Mouse (Mus musculus) Patski (cell line): ENCODE data around the gene Psmf1. TPM values are rescaled to one million over a fixed set of nuclear protein-coding genes. Genes with fewer than 3 reads are reported as not detected.
A peak's percentile ranks its signal among the peaks of the same experiment; 100 is the strongest.

Experiments
- ATAC-seq: fragments of 100-300 bp; one replicate; pipeline ENCODE4 v1.8.0; 2021
- CTCF ChIA-PET: fragments of 350-600 bp; sonication (Branson Sonifier 250); formaldehyde crosslinking; loops from one replicate; lab custom pipeline; 2022; ENCODE audit warnings: inconsistent platforms; lab: Charles Lee
- POLR2A ChIA-PET: fragments of 350-600 bp; sonication (Branson Sonifier 250); formaldehyde crosslinking; loops from one replicate; lab custom pipeline; 2022; ENCODE audit warnings: antibody characterized with exemption, inconsistent platforms; lab: Charles Lee
- DNase-seq: peaks from one replicate; pipeline ENCODE4 v3.0.0-alpha.2; 2011; ENCODE audit warnings: low read depth, low spot score
- H3K27me3 ChIP-seq: fragments of 371-371 bp; one replicate; pipeline ENCODE4 v1.5.1; 2021
- CTCF ChIP-seq: fragments of 100-300 bp; IDR thresholded peaks from one replicate; pipeline ENCODE4 v1.5.1; 2021
- in situ Hi-C: fragments of 300-500 bp; cut with MboI; formaldehyde crosslinking; loops from 3 replicates; pipeline ENCODE4 v1.11.1; 2018; ENCODE audit warnings: low pct_unique_long_range_greater_than_20kb, mixed read lengths
- polyA plus RNA-seq: library from polyadenylated mRNA; unstranded; gene quantifications from one replicate; pipeline ENCODE4 v1.2.3, GENCODE M21; 2021

The Psmf1 gene
- polyA plus RNA-seq = 35.1 TPM

DNA sequence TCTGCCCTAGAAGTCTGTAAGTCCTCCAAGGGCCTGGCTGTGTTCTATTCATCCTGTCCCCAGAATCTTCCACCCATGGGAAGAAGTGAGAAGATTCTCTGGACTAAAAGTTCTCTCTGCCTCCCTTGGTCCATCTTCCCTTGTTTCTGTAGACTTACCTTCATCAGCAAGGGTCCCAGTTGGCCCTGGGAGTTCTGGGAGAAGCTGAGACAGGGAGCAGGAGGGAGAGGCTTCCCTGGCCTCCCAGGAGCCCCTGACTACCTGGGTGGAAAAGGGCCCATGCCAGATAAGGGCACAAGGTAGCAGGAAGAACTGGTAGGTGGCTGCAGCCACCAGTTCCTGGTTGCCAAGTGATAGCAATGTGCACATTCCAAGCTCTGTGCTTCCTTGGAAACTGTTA lies at the start of gene Psmf1:
Gene Psmf1 (minus strand): TSS at position 342 of the 400 bp plus-strand sequence.
- no peak for DNase-seq
- TF ChIP-seq CTCF = no peak
- in situ Hi-C loops = no loop called here
- ChIA-PET POLR2A (no interaction called here), CTCF (interaction anchor here (1.1 kb wide), 1 partner anchor 41 kb away, joined by 3 read pairs; no protein-coding TSS in a partner anchor)
- peaks cover 13% of the 10 kb centered on the region for H3K27me3 ChIP-seq
- ATAC-seq = no peak

DNA sequence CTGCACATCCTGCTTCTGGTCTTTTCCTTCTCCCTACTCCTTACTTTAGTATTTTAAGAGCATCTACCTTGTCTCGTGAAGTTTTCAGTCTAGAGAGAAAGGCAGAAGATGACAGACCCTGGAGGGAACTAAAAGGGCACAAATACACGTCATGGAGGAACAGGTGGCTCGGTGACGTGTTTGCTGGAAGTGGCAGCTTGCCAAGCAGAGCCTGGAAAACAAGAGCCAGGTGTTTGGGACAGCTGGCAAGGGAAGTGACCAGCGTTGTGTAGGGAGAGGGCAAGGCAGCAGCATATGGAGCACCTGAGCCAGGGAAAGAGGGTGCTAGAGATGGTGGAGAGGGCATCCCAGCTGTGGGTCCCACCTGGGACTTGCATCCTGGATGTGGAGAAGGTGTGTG lies 47.2 kb upstream of the Psmf1 start:
- in situ Hi-C loops = no loop called here
- ChIA-PET POLR2A (no interaction called here), CTCF (no interaction called here)
- H3K27me3 ChIP-seq = peaks cover 5% of the 10 kb centered on the region
- no peak for TF ChIP-seq CTCF
- ATAC-seq = no peak
- DNase-seq = no peak

DNA sequence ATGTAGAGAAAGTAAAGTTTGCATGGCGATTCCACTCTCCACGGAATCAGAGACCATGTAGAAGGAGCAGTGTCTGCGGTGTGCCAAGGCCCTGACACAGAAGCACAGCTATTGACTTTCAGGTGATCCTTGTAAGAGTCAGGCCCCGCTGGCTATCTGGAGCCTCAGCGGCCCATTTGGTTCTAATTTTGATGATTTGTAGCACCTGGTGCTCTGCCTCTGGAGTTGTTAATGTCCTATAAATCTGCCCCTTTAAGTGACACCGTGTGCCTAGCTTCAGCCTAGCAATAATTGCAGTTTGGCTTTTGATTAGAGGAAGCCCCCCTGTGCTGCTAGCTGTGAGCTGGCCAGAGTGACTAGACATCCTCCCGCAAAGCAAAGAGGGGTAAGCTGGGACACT lies 46.2 kb upstream of the Psmf1 start:
- peaks cover 9% of the 10 kb centered on the region for H3K27me3 ChIP-seq
- TF ChIP-seq CTCF = no peak
- no peak for DNase-seq
- in situ Hi-C loops = no loop called here
- ATAC-seq = no peak
- ChIA-PET CTCF (no interaction called here), POLR2A (no interaction called here)

DNA sequence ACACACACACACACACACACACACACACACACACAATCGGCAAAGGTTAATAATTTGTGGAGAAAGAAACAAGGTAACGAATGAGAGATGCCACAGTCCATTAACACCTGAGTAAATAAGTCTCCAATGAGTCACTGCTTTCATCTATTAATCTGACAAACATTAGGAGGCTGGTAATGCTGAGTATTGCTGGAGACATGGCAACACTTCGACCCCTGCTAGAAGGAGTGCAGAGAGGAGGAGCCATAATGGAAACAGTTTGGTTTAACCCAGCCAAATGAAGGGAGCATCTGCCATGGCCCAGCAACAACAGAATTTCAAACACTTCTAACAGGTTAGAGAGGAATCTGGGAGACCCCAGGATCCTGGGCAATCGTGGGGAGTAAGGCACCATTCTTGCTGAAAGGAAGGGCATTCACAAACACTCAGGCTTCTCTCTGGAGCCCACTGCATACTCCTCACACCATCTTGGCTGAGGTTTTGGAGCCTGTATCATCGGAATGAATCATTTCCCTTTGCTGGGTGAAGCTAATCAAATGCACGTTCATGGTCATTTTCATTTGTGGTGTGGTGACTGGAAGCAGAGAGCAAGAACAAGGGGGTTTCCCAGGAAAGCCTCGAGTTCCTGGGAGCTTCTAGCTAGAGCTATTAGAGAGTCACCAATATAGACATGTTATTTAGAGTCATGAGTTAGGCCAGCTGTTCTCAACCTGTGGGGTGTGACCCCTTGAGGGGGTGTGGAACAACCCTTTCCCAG lies 44.4 kb upstream of the Psmf1 start:
- ChIA-PET CTCF (no interaction called here), POLR2A (no interaction called here)
- no peak for TF ChIP-seq CTCF
- H3K27me3 ChIP-seq = peaks cover 18% of the 10 kb centered on the region
- DNase-seq (no peak), ATAC-seq (peak; percentile 39)
- in situ Hi-C loops = no loop called here

DNA sequence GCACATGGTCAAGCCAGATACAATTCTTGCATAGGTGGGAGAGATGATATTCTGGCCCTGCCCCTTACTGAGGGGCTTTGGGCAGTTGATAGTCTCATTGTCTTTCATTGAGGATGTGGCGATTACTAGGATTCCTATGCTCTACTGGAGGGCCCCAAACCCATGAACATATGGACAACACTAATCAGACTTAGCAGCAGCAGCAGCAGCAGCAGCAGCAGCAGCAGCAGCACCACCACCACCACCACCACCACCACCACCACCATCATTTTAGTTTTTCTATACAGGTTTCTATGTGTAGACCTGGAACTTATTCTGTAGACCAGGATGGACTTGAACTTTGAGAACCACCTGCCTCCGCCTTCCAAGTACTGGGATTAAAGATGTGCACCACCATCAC lies 39.5 kb upstream of the Psmf1 start:
- no peak for DNase-seq
- peaks cover 18% of the 10 kb centered on the region for H3K27me3 ChIP-seq
- ATAC-seq = no peak
- in situ Hi-C loops = no loop called here
- ChIA-PET POLR2A (no interaction called here), CTCF (no interaction called here)
- TF ChIP-seq CTCF = no peak

DNA sequence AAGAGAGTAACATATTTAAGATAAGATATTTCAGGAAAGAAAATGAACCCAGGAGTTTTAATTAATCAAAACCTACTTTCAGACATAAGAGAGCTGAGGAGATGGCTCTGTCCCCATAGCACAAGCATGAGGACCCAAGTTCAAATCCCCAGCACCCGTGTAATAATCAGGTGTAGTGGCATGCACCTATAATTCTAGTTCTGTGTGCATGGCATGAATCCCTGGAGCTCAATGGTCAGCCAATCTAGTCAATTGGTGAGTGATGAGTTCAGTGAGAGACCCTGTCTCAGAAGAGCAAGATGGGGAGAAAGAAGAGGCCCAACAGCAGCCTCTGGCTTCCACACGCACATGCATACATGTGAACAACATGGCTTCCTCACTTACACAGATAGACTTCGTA lies 33.4 kb upstream of the Psmf1 start:
- TF ChIP-seq CTCF = no peak
- POLR2A ChIA-PET = no interaction called here
- in situ Hi-C loops = no loop called here
- H3K27me3 ChIP-seq = peaks cover 24% of the 10 kb centered on the region
- CTCF ChIA-PET = no interaction called here
- DNase-seq (no peak), ATAC-seq (no peak)

DNA sequence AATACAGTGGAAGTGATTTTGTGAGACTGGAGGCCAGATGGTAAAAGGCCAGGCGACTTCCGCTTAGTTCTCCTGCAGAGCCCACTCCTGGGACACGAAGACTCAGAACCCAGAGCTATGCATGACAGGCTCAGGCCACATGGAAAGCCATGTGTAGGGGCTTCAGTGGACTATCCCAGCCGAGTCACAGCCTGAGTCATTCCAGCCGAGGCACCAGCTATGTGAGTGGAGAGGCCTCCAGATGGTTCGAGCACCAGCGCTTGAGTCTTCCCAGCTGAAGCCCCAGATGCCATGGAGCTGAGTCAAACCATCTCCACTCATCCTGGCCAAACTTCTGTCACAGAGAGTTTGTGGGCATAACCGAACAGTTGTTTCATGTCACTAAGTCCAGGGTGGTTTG lies 29.5 kb upstream of the Psmf1 start:
- peaks cover 24% of the 10 kb centered on the region for H3K27me3 ChIP-seq
- no peak for TF ChIP-seq CTCF
- CTCF ChIA-PET = no interaction called here
- DNase-seq (no peak), ATAC-seq (no peak)
- in situ Hi-C loops = loop anchor here (25.0 kb wide), 1 partner anchor 239 kb away; no protein-coding TSS in a partner anchor
- POLR2A ChIA-PET = no interaction called here

DNA sequence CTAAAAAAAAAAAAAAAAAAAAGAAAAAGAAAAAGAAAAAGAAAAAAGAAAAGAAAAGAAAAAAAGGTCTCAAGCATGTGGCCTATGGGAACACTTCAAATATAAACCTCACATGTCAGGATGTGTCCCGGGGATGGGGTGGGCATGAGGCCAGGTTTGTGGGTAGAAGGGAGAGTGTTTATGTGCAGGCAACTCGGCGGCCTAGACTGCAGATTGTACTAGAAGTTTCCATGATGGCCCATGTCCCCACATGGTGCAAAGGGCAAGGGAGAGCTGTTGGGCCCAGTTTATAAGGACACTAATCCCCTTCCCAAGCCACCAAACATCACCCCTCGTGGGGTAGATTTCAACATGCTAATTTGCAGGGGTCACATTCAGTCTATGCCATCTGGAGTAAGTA lies 28.2 kb upstream of the Psmf1 start:
- POLR2A ChIA-PET = no interaction called here
- DNase-seq (no peak), ATAC-seq (no peak)
- in situ Hi-C loops = loop anchor here (25.0 kb wide), 1 partner anchor 240 kb away; no protein-coding TSS in a partner anchor
- H3K27me3 ChIP-seq = peaks cover 24% of the 10 kb centered on the region
- CTCF ChIA-PET = no interaction called here
- no peak for TF ChIP-seq CTCF

DNA sequence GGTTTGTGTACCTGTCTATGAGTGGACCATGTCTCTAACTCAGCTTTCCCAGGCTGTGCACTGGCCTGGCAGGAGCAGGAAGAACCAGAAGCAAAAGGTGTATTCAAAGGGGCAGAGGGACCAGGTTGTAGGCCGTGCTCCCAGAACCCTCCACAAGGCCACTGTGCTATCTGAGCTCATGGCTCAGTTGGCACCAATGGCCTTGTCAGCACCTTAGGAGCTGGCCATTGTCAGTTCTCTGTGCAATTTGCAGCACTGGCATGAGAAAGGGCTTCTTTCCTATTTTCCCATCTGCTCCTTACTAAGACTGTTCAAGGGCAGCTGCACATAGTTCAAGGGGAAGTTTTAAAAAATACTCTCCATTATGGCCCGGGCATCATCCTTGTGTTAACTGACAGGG lies 20.6 kb upstream of the Psmf1 start:
- in situ Hi-C loops = loop anchor here (25.0 kb wide), 1 partner anchor 248 kb away; no protein-coding TSS in a partner anchor
- peaks cover 9% of the 10 kb centered on the region for H3K27me3 ChIP-seq
- no peak for TF ChIP-seq CTCF
- no peak for ATAC-seq
- ChIA-PET CTCF (no interaction called here), POLR2A (no interaction called here)
- no peak for DNase-seq

DNA sequence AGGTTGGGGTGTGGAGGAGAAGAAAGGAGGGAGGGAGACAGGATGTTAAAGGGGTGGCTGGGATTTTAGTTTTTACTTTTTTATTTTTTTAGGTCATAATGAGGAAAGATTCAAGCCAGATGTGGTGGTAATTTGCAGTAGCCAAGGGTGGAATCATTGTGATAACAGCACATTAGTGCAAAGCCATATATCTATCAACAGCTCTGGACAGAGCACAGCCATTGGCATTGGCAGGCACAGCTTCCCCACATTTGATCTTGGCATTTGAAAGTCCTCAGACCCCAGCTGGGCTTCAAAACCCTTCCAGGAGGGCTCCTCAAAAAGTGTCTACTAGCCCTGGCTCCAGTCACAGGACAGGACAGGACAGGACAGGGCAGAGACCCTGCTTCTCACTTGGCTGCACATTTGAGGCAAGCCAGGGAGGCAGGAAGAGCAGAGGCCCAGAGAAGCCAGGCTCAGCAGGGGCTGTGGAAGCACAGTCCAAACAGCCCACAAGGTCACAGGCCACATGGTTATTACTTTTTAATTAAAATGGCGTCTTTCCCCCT lies 14.9 kb upstream of the Psmf1 start:
- no peak for TF ChIP-seq CTCF
- POLR2A ChIA-PET = no interaction called here
- in situ Hi-C loops = loop anchor here (25.0 kb wide), 1 partner anchor 253 kb away; no protein-coding TSS in a partner anchor
- CTCF ChIA-PET = no interaction called here
- DNase-seq (no peak), ATAC-seq (no peak)
- peaks cover 20% of the 10 kb centered on the region for H3K27me3 ChIP-seq

DNA sequence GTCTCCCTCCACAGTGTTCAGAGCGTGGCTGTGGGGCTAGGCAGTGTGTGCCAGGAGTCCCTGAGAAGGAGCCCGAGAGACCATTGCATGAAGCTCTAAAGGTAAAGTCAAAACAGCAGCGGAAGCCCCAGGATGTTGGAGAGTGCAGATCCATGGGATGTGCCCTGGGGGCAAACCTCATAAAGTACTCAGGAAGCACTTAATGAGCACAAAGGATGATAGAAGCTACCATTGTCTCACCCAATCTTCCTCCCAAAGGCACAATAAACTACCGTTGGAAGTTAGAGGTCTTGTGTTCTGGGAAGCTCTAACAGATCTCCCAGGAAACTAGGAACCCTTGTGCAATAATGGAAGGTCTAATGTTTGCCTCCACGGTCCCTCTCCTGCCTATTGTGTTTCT lies 13.5 kb upstream of the Psmf1 start:
- DNase-seq = no peak
- H3K27me3 ChIP-seq = peaks cover 27% of the 10 kb centered on the region
- POLR2A ChIA-PET = no interaction called here
- in situ Hi-C loops = loop anchor here (25.0 kb wide), 1 partner anchor 255 kb away; no protein-coding TSS in a partner anchor
- no peak for ATAC-seq
- no peak for TF ChIP-seq CTCF
- CTCF ChIA-PET = interaction anchor here (0.9 kb wide), 1 partner anchor 9 kb away, joined by 3 read pairs; no protein-coding TSS in a partner anchor
